Mouse (Mus musculus): Measurements from ENCODE around the gene Rnf169.
"Not testable (repeated sequence)": the region's sequence is repeated elsewhere in the genome, so short reads cannot be mapped to it uniquely, and the experiment has no call there.

The Rnf169 gene

DNA sequence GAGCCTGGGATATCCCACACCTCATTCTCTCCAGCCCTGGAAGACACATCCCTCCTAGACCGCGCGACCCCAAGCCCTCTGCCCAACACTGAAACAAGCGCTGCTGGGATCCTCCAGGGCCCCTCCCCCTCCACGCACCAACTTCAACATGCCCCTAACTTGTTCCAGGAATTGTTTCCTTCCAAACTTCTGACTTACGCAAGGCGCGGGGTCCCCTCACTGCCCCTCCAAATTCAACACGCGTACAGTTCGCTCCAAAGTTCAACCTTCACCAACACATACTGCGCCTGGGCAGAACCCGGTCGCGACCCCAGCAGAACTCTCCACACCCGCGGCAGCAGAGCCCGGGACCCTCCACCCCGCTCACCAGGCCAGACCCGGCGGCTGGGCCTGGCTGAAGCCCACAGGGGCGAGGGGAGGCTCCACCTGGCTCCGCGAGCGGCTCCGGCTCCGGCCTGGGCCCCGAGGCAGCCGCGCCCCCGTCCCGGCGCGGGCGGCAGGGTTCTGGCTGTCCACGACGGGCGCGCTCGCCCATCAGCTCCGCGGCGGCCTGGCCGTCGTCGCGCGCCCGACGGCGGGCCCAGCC is 609 bp downstream of the Rnf169 start:
- peak; percentile 29 to 51 for DNase-seq (ENCODE audit: low spot score in 2 of 2)

DNA sequence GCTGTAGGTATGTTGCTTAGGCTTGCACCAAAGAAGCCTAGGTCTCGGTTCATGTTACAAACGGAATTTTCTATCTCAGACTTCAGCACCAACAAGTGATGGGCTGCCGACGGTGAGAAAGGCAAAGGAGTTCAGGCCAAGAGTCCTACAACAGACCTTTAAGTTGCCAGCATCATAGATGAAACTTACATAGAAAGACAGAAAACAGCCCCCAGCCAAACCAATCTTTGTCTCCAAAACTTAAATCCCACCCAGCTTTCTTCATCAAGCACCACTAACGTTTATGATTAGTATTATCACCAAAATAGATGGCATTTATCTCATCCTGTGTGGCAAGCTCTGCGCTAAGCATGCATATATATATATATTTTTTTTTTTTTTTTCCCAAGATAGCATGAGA is 1.2 kb downstream of the Rnf169 start:
- DNase-seq (ENCODE audit: low spot score in 2 of 2), result no peak

DNA sequence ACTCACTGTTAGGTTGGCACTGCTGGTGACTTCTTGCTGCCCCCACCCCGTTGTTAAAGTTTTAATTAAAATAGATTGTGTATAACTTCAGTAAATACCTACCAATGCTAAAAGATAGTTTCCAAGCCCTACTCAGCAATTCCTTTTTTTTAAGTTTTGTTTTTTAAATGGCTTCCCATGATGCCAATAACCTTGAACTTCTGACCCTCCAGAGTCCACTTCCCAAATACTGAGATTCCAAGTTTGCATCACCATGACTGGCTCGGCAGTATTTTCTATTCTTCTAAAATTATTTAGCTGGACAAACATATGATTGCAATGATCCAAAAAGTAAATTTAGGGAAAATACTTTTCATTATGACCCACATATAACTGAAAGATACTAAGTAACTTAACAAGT is 2.2 kb downstream of the Rnf169 start:
- DNase-seq (ENCODE audit: low spot score in 2 of 2), result no peak

- no peak for DNase-seq (ENCODE audit: low spot score in 2 of 2)
These were observed 4.3 kb downstream of the Rnf169 start for GRCm38 (mm10) chr7:99975819-99976575.

- DNase-seq (ENCODE audit: low spot score in 2 of 2), result no peak
These were observed 5.9 kb downstream of the Rnf169 start for GRCm38 (mm10) chr7:99974208-99974970.

DNA sequence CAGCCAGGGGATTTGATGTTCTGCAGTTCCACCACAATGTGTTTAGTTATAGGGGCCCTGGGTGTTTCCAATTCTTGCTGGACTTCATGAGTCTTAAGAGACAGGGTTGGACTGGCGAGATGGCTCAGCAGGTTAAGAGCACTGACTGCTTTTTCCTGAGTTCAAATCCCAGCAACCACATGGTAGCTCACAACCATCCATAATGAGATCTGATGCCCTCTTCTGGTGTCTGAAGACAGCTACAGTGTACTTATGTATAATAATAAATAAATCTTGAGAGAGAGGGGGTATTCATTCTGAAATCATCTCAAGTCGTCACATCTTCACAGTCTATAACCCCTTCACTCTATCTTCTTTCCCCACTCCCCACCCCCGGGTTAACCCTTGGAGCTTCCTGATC is 7.3 kb downstream of the Rnf169 start:
- not testable (repeated sequence) for DNase-seq (ENCODE audit: low spot score in 2 of 2)

- no peak for DNase-seq (ENCODE audit: low spot score in 2 of 2)
These were observed 8.3 kb downstream of the Rnf169 start for GRCm38 (mm10) chr7:99971926-99972325.

- no peak for DNase-seq (ENCODE audit: low spot score in 2 of 2)
These were observed 11.1 kb downstream of the Rnf169 start for GRCm38 (mm10) chr7:99969151-99969550.

DNA sequence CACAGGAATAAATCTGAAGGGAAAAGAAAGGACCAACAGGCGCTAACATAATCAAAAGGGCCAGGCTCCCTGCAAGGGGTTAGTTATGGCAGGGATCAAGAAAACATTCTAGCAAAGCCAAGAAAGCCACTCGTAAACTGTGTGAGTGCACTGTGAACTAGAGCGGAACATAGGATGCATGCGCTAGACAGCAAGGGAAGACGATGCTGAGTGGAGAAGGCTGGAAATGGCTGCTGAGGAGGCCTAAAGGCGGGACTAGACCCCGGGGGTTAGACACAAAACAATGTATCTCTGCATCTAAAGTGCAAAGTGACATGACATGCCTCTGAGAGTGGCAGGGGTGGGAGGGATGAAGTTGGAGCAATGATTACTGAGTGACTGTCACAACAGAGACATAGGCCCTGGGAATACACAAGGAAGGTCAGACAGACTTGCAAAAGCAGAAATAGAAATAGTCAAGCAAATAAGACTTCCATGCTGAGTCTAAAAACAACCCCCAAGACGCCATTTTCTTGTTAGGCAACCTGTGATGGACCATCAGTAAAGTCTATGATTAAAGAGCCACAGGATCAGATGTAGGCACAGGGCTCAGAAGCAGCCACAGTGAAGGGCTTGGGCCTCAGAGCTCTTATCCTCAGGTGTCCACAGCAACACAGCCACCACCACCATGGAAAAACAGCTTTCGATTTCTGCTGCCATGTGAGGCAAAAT is 14.1 kb downstream of the Rnf169 start:
- no peak for DNase-seq (ENCODE audit: low spot score in 2 of 2)

- DNase-seq (ENCODE audit: low spot score in 2 of 2), result no peak
These were observed 15.0 kb downstream of the Rnf169 start for GRCm38 (mm10) chr7:99965020-99965841.

DNA sequence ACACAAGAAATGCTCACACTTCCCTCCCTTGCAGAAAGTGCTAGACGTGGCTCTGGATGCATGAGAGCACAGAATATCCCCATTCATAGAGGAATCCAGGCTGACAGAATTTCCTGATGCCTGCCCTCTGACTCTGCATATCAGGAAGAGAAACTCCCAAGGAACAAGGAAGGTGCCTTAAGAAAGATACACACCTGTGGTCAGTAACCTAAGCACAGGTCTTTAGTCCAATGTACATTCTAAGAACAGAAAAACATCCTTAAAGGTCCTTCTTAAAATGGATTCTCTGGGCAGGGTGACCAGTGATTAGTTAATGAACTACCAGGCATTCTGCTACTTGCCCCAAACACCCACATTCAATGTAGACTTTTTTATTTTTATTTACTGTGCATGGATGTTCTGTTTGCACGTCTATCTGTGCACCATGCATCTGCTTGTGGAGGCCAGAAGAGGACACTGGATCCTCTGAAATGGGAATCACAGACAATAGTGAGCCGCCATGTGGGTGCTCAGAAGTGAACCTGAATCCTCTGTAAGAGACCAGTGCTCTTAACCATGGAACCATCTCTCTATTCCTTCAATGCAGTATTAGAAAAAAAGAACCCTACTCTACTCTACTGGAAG is 16.9 kb downstream of the Rnf169 start:
- no peak for DNase-seq (ENCODE audit: low spot score in 2 of 2)

- DNase-seq (ENCODE audit: low spot score in 2 of 2), result no peak
These were observed 17.6 kb downstream of the Rnf169 start for GRCm38 (mm10) chr7:99962536-99963236.

- DNase-seq (ENCODE audit: low spot score in 2 of 2), result no peak
These were observed 18.7 kb downstream of the Rnf169 start for GRCm38 (mm10) chr7:99961518-99961917.

DNA sequence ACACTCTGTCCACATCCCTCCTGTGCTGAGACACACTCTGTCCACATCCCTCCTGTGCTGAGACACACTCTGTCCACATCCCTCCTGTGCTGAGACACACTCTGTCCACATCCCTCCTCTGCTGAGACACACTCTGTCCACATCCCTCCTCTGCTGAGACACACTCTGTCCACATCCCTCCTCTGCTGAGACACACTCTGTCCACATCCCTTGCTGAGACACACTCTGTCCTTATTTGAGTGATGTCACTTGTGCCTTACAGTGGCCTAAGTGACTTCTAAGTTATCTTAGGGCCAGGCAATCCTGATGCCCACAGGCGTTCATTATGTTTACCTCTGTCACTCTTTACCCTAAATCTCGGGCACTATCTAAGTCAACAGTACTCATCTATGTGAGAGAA is 19.7 kb downstream of the Rnf169 start:
- DNase-seq (ENCODE audit: low spot score in 2 of 2), result not testable (repeated sequence)

GRCm38 (mm10) chr7:99957226-99957965 is 22.9 kb downstream of the Rnf169 start:
- no peak for DNase-seq (ENCODE audit: low spot score in 2 of 2)

DNA sequence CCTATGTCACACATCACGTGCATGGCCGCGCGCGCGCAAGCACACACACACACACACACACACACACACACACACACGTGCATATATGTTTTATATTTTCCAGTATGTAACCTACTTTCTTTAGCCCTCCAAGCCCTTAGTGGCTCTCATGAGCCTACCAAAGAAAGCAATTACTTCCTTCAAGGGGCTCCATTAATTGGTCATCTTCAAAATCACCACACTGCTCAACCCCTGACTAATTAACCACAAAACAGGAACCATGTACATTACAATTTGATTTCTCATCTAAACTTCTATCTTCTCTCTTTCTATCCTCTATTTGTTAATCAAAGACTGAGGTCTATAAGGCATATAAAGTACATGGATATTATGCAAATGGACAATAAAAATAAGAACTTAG is 24.2 kb downstream of the Rnf169 start:
- DNase-seq (ENCODE audit: low spot score in 2 of 2), result no peak

DNA sequence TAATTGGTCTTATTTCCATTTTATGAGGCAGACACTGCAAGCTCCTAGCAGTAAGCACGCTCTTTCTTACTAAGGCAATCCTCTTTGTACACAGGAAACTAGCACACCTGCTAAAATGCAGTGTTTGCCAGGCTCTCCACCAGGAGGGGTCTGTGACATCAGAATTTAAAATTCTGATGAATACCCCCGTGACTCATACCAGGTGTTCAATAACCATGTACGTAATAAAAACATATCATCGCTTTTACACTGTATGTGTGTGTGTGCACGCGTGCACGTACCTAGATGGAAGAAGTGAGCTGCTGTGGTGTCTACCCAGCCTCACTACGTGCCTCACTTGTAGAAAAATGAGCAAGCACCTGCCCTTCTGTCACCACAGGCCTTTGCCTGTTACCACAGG is 26.0 kb downstream of the Rnf169 start:
- no peak for DNase-seq (ENCODE audit: low spot score in 2 of 2)

DNA sequence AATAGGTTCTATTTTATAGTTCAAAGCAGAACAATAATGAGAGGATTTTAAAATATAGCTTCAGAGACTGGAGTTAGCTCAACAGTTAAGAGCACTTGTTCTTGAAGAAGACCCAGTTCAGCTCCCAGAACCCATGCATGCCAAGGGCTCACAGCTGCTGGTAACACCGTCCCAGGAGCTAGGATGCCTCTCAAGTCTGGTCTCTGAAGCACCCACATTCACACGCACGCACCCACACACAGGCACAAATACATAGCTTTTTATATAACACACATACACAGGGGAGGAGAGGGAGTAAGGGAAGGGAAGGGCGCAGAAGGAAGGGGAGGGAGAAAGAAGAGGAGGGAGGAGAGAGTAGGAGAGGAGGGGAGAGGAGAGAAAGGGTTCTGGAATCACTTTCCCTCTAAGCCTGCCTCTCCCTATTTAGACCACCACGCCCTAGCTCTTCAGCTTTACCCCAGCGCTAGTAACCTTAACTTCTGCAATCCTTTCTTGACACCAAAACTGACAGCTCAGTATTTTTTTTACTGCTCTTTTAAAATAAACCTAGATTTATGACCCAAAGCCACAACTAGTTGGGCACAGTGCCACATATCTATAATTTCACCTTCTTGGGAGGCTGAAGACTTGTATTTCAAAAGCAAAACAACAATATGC is 26.7 kb downstream of the Rnf169 start:
- DNase-seq (ENCODE audit: low spot score in 2 of 2), result no peak

GRCm38 (mm10) chr7:99947329-99947728 is 32.9 kb downstream of the Rnf169 start:
- DNase-seq (ENCODE audit: low spot score in 2 of 2), result no peak

Measured in urinary bladder, adult 18-20 months (tissue).